Mouse (Mus musculus) brain, embryonic 14.5 days (tissue): ENCODE measurements around the gene Gtf2h1. TPM values are rescaled to one million over a fixed set of nuclear protein-coding genes. Genes with fewer than 3 reads are reported as not detected.
A peak's percentile ranks its signal among the peaks of the same experiment; 100 is the strongest.

Experiments used
- DNase-seq: peaks from one replicate; pipeline ENCODE4 v3.0.0-alpha.2; 2011; ENCODE audit warnings: low read depth
- CTCF ChIP-seq: fragments of 200-500 bp; IDR thresholded peaks from 2 replicates; pipeline ENCODE4 v1.5.1; 2012; ENCODE audit warnings: inconsistent platforms, mild to moderate bottlenecking, moderate library complexity, borderline replicate concordance; ENCODE audit not compliant: insufficient read depth, insufficient read length; ENCODE audit errors: extremely low read depth
- POLR2A ChIP-seq: fragments of 200-500 bp; IDR thresholded peaks from 2 replicates; pipeline ENCODE4 v1.6.1; 2012; ENCODE audit warnings: mild to moderate bottlenecking, inconsistent platforms, borderline replicate concordance; ENCODE audit not compliant: poor library complexity, insufficient read depth, insufficient read length, severe bottlenecking; ENCODE audit errors: extremely low read depth
- polyA plus RNA-seq: library from polyadenylated mRNA; depleted of rRNA; stranded (reverse); fragments of >200 nt; gene quantifications from 2 replicates; pipeline ENCODE4 v1.2.3, GENCODE M21; 2012

The Gtf2h1 gene
- polyA plus RNA-seq, 1 experiment: 29.0 TPM

- DNase-seq: no peak
- no peak for TF ChIP-seq POLR2A
- no peak for TF ChIP-seq CTCF
Observed at GRCm38 (mm10) chr7:46833266-46833665, 37.4 kb downstream of the Gtf2h1 start.

DNA sequence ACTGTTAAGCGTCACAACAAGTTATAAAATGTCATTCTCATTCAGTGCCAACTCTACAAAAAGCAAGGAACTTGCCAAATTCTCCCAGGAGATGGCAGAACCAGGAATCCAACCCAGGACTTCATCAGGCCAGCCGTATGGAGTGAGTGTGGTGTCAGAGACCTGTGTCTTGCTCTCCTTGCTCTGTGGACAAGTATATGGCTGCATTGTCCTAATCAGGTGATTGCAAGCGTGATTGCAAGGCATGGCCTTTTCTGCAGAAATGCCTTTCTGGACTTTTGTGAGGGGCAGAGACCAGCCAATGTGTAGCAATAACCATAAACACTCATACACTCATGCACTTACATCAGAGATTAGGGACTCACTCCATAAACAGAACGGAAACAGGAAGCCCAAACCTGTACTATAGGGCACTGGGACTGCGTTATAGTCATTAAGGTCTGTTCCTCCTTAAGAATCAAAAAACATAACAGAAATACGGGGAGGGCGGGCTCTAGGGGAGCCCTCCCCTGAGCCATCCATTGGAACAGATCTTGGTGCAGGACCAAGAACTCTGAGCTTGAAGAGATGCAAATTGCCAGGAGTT, 37.9 kb downstream of the Gtf2h1 start:
- TF ChIP-seq CTCF: no peak
- TF ChIP-seq POLR2A: no peak
- no peak for DNase-seq

DNA sequence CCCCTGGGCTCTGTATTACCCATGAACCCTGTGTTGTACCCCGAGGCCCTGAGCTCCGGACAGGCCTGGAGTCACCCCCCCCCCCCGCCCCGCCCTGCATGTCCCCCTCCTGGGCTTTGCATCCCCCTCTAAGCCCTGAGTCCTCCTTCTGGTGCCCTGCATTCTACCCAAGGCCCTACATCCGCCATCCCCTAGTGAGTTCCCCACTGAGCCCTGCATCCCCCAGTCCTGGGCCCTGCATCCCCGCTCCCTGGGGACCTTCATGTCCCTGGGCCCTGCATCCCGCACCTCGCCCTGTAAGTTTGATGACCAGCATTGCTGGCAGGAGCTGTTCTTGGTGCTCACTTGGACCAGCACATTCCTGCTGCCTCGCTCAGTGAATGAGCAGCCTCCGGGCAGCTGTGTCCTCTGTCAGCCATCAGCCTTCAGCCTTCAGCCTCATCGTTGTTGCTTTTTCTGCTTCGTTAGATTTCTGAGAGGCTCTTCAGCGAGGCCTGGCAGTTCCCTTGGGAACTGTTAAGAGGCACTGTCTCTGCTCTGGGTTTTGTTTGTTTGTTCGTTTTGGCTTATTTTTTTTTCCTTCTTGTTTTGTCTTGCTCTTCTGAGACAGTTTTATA, 39.2 kb downstream of the Gtf2h1 start:
- TF ChIP-seq POLR2A: no peak
- DNase-seq: peak; percentile 47

- no peak for TF ChIP-seq CTCF
- no peak for TF ChIP-seq POLR2A
- DNase-seq: no peak
Observed at GRCm38 (mm10) chr7:46836357-46836756, 40.5 kb downstream of the Gtf2h1 start.

GRCm38 (mm10) chr7:46837073-46837472, 41.2 kb downstream of the Gtf2h1 start:
- TF ChIP-seq CTCF: no peak
- no peak for TF ChIP-seq POLR2A

DNA sequence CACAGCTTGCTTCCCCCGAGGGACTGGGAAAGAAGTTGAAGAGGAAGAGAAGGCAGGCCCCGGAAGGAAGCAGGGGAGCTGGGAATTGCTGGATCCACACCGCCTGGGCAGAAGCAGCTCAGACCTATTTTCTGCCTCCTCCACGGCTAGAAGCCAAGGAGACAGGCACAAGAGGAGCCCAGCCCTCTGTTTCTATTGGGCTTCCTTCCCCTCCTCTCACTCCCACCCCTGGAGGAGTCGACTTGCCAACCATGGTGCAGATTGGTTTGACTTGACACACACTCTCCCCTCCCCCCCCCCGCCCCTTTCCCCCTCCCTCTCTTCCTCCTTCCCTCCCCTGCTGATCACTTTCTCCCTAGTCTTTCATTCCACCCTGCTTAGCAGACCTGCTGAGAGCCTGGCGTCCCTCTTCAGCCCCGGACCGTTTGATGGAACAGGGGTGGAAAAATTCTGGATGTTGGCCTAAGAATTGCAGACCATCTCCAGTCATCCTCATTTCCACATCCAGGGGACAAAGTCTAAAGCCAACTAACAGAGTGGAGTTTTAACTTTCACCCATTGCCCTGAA, 42.3 kb downstream of the Gtf2h1 start:
- TF ChIP-seq POLR2A (no peak), CTCF (no peak)
- peak; percentile 79 for DNase-seq

More at GRCm38 (mm10) chr7:46837073-46837472, 41.2 kb downstream of the Gtf2h1 start:
- DNase-seq: no peak

DNA sequence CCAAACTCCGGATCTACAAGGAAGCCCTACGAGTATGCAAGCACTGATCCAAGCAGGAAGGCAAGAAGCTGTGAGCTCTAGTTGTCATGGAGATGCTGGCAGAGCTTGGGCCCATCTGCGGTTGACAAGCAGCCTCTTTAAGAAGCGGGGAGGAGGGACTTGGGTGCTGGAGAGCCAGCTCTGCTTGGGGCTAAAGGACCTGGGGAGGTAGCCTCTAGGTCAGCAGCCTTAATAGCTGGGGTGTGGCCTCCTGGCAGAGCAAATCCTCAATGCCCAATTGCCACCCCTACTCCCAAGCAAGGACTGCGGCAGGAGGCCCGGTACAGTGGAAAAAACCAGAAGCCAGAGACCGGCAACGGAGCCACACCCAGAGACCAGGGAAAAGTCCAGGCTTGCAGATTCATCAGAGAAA, 43.0 kb downstream of the Gtf2h1 start:
- peak; percentile 94 for DNase-seq
- TF ChIP-seq CTCF (no peak), POLR2A (no peak)

DNA sequence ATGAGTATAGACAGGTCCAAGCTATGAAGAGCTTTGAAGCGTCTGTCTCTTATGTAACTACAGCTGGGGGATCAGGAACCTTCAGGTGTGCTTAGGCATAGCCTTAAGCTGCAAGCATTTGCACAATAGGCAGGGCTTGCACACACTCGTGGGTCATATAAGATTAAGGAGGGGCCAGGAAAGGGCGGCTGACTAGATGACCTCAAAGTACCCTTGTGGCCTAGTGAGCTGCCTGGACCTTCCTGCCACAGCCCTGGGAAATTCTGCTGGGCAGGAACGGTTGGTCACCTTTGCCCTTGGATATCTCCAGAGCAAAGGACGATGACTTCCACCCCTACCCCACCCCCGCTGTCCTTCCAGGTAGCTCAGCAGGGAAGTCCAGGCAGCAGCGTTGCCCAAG, 43.5 kb downstream of the Gtf2h1 start:
- DNase-seq: no peak
- no peak for TF ChIP-seq POLR2A
- TF ChIP-seq CTCF: no peak

DNA sequence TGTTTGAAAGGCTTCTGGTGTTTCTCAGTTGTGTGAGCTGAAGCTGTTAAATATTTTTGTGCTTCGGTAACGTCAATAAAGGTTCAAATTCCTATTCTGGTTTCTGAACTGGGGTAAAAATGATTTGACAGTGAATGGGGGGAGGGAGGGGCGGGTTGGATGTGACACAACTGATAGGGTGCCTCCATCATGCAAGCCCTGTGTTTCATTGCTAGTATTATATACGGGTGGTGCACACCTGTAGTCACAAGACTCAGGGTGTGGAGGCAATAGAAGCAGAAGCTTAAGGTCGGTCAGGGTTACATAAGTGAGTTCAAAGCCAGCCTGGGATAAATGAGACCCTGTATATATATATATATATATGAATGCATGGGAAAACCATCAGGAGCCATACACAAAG, 44.0 kb downstream of the Gtf2h1 start:
- no peak for TF ChIP-seq POLR2A
- TF ChIP-seq CTCF: no peak
- no peak for DNase-seq

DNA sequence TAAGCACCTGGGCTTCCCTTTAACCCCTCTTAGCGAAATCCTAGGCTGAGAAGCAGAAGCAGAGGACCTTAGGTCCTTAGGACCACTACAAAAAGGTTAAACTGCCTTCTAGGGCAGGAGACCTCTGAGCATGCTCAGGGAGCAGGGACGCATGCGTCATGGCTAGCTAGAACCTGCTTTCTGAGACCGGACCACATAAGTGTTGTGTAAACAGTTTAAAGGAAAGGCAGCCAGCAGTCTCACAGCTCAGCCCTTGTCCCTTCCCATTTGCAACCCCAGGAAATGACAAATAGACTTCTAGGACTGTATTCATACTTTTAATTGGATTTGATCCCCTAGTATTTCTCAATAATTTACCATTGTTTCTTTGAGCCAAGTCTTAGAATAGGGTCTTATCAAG, 44.4 kb downstream of the Gtf2h1 start:
- TF ChIP-seq POLR2A (no peak), CTCF (no peak)
- no peak for DNase-seq

GRCm38 (mm10) chr7:46840787-46841525, 45.1 kb downstream of the Gtf2h1 start, which contains the start of gene Ldha:
TSS of gene Ldha (plus strand) at chr7:46841475.
- TF ChIP-seq CTCF (no peak), POLR2A (no peak)
- no peak for DNase-seq
